Mouse (Mus musculus): Measurements from ENCODE around the gene Cd79b.

GRCm38 (mm10) chr11:106284126-106284525 lies 30.4 kb downstream of the Cd79b start:
- no peak for TF ChIP-seq CTCF (IDR thresholded peaks at IDR 0.05; ENCODE audit: low read depth, low read length)
- TF ChIP-seq POLR2A (IDR thresholded peaks at IDR 0.05; ENCODE audit: borderline replicate concordance, low read depth, low read length), result no peak
